Mouse (Mus musculus): ENCODE measurements around the gene Gfi1b. TPM values are rescaled to one million over a fixed set of nuclear protein-coding genes. Genes with fewer than 3 reads are reported as not detected.

The Gfi1b gene
- total and polyA plus RNA-seq, 3 experiments, result 82.9 to 277 (median 194) TPM

- H3K36me3 ChIP-seq (ENCODE audit: control insufficient read depth in 1 of 2, insufficient read depth in 2 of 2, low read length in 2 of 2), result no peaks in the 10 kb centered on the region
- no peak within 1 kb of the TSS for H3K27ac ChIP-seq (ENCODE audit: control insufficient read depth, low read depth, low read length)
- DNase-seq (ENCODE audit: low read depth, low spot score), result no peak
- H3K9me3 ChIP-seq (replicated peaks; ENCODE audit: insufficient read depth, low read length), result no peaks in the 10 kb centered on the region
- TF ChIP-seq USF1 (IDR thresholded peaks at IDR 0.05; ENCODE audit: low read depth, low read length) (no peak), GABPA (IDR thresholded peaks at IDR 0.05; ENCODE audit: low read depth, low read length) (no peak), HCFC1 (IDR thresholded peaks at IDR 0.05; ENCODE audit: low read depth, low read length) (no peak), POLR2A (IDR thresholded peaks at IDR 0.05; ENCODE audit: control insufficient read depth in 1 of 2, insufficient read depth in 1 of 2, low read depth in 1 of 2, low read length in 2 of 2, poor library complexity in 1 of 2) (no peak), CTCF (IDR thresholded peaks at IDR 0.05 in 2 of 3, conservative IDR thresholded peaks at IDR 0.05 in 1 of 3; ENCODE audit: control insufficient read depth in 1 of 3, insufficient read depth in 1 of 3, low read depth in 2 of 3, low read length in 3 of 3, poor library complexity in 1 of 3, severe bottlenecking in 1 of 3) (no peak), BHLHE40 (IDR thresholded peaks at IDR 0.05; ENCODE audit: borderline replicate concordance, low read depth, low read length) (no peak), CHD2 (IDR thresholded peaks at IDR 0.05; ENCODE audit: low read length) (no peak), ZNF384 (IDR thresholded peaks at IDR 0.05; ENCODE audit: low read depth, low read length) (no peak), MYB (IDR thresholded peaks at IDR 0.05; ENCODE audit: low read depth, low read length) (no peak), NELFE (IDR thresholded peaks at IDR 0.05; ENCODE audit: low read depth, low read length) (no peak), TCF12 (IDR thresholded peaks at IDR 0.05; ENCODE audit: low read depth, low read length) (no peak), MAFK (IDR thresholded peaks at IDR 0.05; ENCODE audit: borderline replicate concordance, low read depth, low read length) (no peak), E2F4 (IDR thresholded peaks at IDR 0.05; ENCODE audit: borderline replicate concordance, low read depth, low read length) (no peak), EP300 (IDR thresholded peaks at IDR 0.05; ENCODE audit: low read depth in 1 of 2, low read length in 2 of 2) (no peak), MYC (IDR thresholded peaks at IDR 0.05; ENCODE audit: low read depth, low read length) (no peak), RAD21 (IDR thresholded peaks at IDR 0.05; ENCODE audit: low read depth, low read length) (no peak), USF2 (IDR thresholded peaks at IDR 0.05; ENCODE audit: borderline replicate concordance in 1 of 2, insufficient read depth in 1 of 2, low read depth in 1 of 2, low read length in 2 of 2) (no peak), KAT2A (conservative IDR thresholded peaks at IDR 0.05; ENCODE audit: low read depth, low read length) (no peak), UBTF (IDR thresholded peaks at IDR 0.05; ENCODE audit: borderline replicate concordance, insufficient read depth, low read depth, low read length) (no peak)
- H3K4me3 ChIP-seq (ENCODE audit: control insufficient read depth in 1 of 2, insufficient read depth in 1 of 2, low read depth in 2 of 2, low read length in 2 of 2), result no peak within 1 kb of the TSS
- no peak within 1 kb of the TSS for H3K9ac ChIP-seq (ENCODE audit: control insufficient read depth, low read depth, low read length, poor library complexity, severe bottlenecking)
- H3K4me1 ChIP-seq (ENCODE audit: control insufficient read depth in 1 of 2, insufficient read depth in 2 of 2, low read length in 2 of 2), result no peaks in the 10 kb centered on the region
- no peaks in the 10 kb centered on the region for H3K79me2 ChIP-seq (ENCODE audit: control insufficient read depth, insufficient read depth, low read length, poor library complexity)
- no peaks in the 10 kb centered on the region for H3K27me3 ChIP-seq (ENCODE audit: control insufficient read depth in 1 of 2, insufficient read depth in 2 of 2, low read length in 2 of 2)
Observed at GRCm38 (mm10) chr2:28563303-28563702, 58.5 kb downstream of the Gfi1b start, which contains the start of gene Cel. TSS of gene Cel (minus strand) at chr2:28563403.

Other genes with a start within 250 kb of the Gfi1b start
- not detected in 2 replicates for gene Ppp1r26, start 175.2 kb downstream of the Gfi1b start, total RNA-seq (2012; rRNA removed)
- not detected for gene Ppp1r26, start 175.2 kb downstream of the Gfi1b start, polyA plus RNA-seq (2012; ENCODE audit: insufficient read depth in 1 of 2, insufficient read length in 2 of 2, low read depth in 1 of 2, low replicate concordance in 2 of 2, missing spikeins in 1 of 2)
- not detected in 2 replicates for gene 1700007K13Rik, start 155.7 kb downstream of the Gfi1b start, total RNA-seq (2012; rRNA removed)
- gene 1700007K13Rik, start 155.7 kb downstream of the Gfi1b start, polyA plus RNA-seq (2012; ENCODE audit: insufficient read depth in 1 of 2, insufficient read length in 2 of 2, low read depth in 1 of 2, low replicate concordance in 2 of 2, missing spikeins in 1 of 2), result not detected
- gene Mrps2, start 153.9 kb downstream of the Gfi1b start, total RNA-seq (2012; rRNA removed), result 26.5 and 30.5 TPM in 2 replicates
- gene Mrps2, start 153.9 kb downstream of the Gfi1b start, polyA plus RNA-seq (2012; ENCODE audit: insufficient read depth in 1 of 2, insufficient read length in 2 of 2, low read depth in 1 of 2, low replicate concordance in 2 of 2, missing spikeins in 1 of 2), result 10 to 100 TPM; 70.3 to 71.4 TPM
- gene Gbgt1, start 125.1 kb downstream of the Gfi1b start, total RNA-seq (2012; rRNA removed), result not detected in 2 replicates
- under 1 TPM in 1 of 2 experiments, not detected in 1; 0.11 TPM for gene Gbgt1, start 125.1 kb downstream of the Gfi1b start, polyA plus RNA-seq (2012; ENCODE audit: insufficient read depth in 1 of 2, insufficient read length in 2 of 2, low read depth in 1 of 2, low replicate concordance in 2 of 2, missing spikeins in 1 of 2)
- gene Gm10134, start 115.9 kb downstream of the Gfi1b start, total RNA-seq (2012; rRNA removed), result not detected in 2 replicates
- gene Gm10134, start 115.9 kb downstream of the Gfi1b start, polyA plus RNA-seq (2012; ENCODE audit: insufficient read depth in 1 of 2, insufficient read length in 2 of 2, low read depth in 1 of 2, low replicate concordance in 2 of 2, missing spikeins in 1 of 2), result not detected
- 4.7 and 5.0 TPM in 2 replicates for gene Ralgds, start 108.9 kb downstream of the Gfi1b start, total RNA-seq (2012; rRNA removed)
- 10 to 100 TPM in 1 of 2 experiments, not detected in 1; 11.0 TPM for gene Ralgds, start 108.9 kb downstream of the Gfi1b start, polyA plus RNA-seq (2012; ENCODE audit: insufficient read depth in 1 of 2, insufficient read length in 2 of 2, low read depth in 1 of 2, low replicate concordance in 2 of 2, missing spikeins in 1 of 2)
- gene Cel, start 58.6 kb downstream of the Gfi1b start, total RNA-seq (2012; rRNA removed), result not detected in 2 replicates
- gene Cel, start 58.6 kb downstream of the Gfi1b start, polyA plus RNA-seq (2012; ENCODE audit: insufficient read depth in 1 of 2, insufficient read length in 2 of 2, low read depth in 1 of 2, low replicate concordance in 2 of 2, missing spikeins in 1 of 2), result not detected
- 20.3 and 22.5 TPM in 2 replicates for gene Gtf3c5, start 38.2 kb downstream of the Gfi1b start, total RNA-seq (2012; rRNA removed)
- 10 to 100 TPM in 1 of 2 experiments, not detected in 1; 50.2 TPM for gene Gtf3c5, start 38.2 kb downstream of the Gfi1b start, polyA plus RNA-seq (2012; ENCODE audit: insufficient read depth in 1 of 2, insufficient read length in 2 of 2, low read depth in 1 of 2, low replicate concordance in 2 of 2, missing spikeins in 1 of 2)
- 7.5 and 8.0 TPM in 2 replicates for gene Tsc1, start 19.2 kb upstream of the Gfi1b start, total RNA-seq (2012; rRNA removed)
- 10 to 100 TPM in 1 of 2 experiments, not detected in 1; 16.4 TPM for gene Tsc1, start 19.2 kb upstream of the Gfi1b start, polyA plus RNA-seq (2012; ENCODE audit: insufficient read depth in 1 of 2, insufficient read length in 2 of 2, low read depth in 1 of 2, low replicate concordance in 2 of 2, missing spikeins in 1 of 2)
- 0.36 and 0.92 TPM in 2 replicates for gene Spaca9, start 77.7 kb upstream of the Gfi1b start, total RNA-seq (2012; rRNA removed)
- 1 to 10 TPM in 1 of 2 experiments, not detected in 1; 5.4 TPM for gene Spaca9, start 77.7 kb upstream of the Gfi1b start, polyA plus RNA-seq (2012; ENCODE audit: insufficient read depth in 1 of 2, insufficient read length in 2 of 2, low read depth in 1 of 2, low replicate concordance in 2 of 2, missing spikeins in 1 of 2)
- gene Ak8, start 78.2 kb upstream of the Gfi1b start, total RNA-seq (2012; rRNA removed), result 0.49 and 1.5 TPM in 2 replicates
- gene Ak8, start 78.2 kb upstream of the Gfi1b start, polyA plus RNA-seq (2012; ENCODE audit: insufficient read depth in 1 of 2, insufficient read length in 2 of 2, low read depth in 1 of 2, low replicate concordance in 2 of 2, missing spikeins in 1 of 2), result 1 to 10 TPM in 1 of 2 experiments, not detected in 1; 2.6 TPM
- 34.7 and 37.4 TPM in 2 replicates for gene Gtf3c4, start 218.4 kb upstream of the Gfi1b start, total RNA-seq (2012; rRNA removed)
- 10 to 100 TPM in 1 of 2 experiments, not detected in 1; 28.3 TPM for gene Gtf3c4, start 218.4 kb upstream of the Gfi1b start, polyA plus RNA-seq (2012; ENCODE audit: insufficient read depth in 1 of 2, insufficient read length in 2 of 2, low read depth in 1 of 2, low replicate concordance in 2 of 2, missing spikeins in 1 of 2)
- gene Ddx31, start 218.4 kb upstream of the Gfi1b start, total RNA-seq (2012; rRNA removed), result 22.8 and 26.0 TPM in 2 replicates
- gene Ddx31, start 218.4 kb upstream of the Gfi1b start, polyA plus RNA-seq (2012; ENCODE audit: insufficient read depth in 1 of 2, insufficient read length in 2 of 2, low read depth in 1 of 2, low replicate concordance in 2 of 2, missing spikeins in 1 of 2), result 10 to 100 TPM in 1 of 2 experiments, not detected in 1; 20.9 TPM

Measured in MEL (cell line).